Mouse (Mus musculus): Measurements from ENCODE around the gene Gm47985. TPM values are rescaled to one million over a fixed set of nuclear protein-coding genes. Genes with fewer than 3 reads are reported as not detected.
"Not testable (repeated sequence)": the region's sequence is repeated elsewhere in the genome, so short reads cannot be mapped to it uniquely, and the experiment has no call there.

Gm47985 gene
- polyA plus RNA-seq, 1 experiment from 2014 or later, result 0.11 TPM

DNA sequence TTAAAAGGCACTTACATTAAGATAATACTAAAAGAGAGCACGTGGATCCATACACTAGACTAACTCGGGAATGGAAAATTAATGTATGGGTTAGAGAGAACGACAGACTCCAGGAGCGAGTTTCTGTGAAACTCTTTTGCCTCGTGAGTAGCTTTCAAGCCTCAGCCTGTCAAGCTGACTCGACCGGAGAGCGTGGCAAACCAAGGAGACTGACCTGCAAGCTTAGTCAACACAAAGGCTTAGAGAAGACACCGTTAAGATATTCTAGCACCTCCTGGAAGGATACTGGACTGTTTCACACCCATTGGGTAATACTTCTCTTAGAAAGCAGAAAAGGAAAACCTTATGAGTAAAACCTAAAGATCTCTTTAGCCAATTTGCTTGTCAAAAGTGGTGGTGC, 28.2 kb upstream of the Gm47985 start:
- H3K9me3 ChIP-seq (ENCODE audit: control insufficient read depth, low read length); H3K27me3 ChIP-seq (ENCODE audit: control insufficient read depth, insufficient read depth, low read depth, low read length); H3K27ac ChIP-seq (ENCODE audit: low read length); H3K36me3 ChIP-seq (ENCODE audit: control insufficient read depth, insufficient read depth, low read length); H3K4me1 ChIP-seq (replicated peaks; ENCODE audit: control insufficient read depth, insufficient read depth, low read length); ATAC-seq (ENCODE audit: low read depth); H3K9ac ChIP-seq (ENCODE audit: low read length); H3K4me2 ChIP-seq (ENCODE audit: low read depth, low read length); H3K4me3 ChIP-seq (ENCODE audit: low read length): not testable (repeated sequence)
- WGBS, result 87% methylated on average over 9 of the region's 9 CpGs

DNA sequence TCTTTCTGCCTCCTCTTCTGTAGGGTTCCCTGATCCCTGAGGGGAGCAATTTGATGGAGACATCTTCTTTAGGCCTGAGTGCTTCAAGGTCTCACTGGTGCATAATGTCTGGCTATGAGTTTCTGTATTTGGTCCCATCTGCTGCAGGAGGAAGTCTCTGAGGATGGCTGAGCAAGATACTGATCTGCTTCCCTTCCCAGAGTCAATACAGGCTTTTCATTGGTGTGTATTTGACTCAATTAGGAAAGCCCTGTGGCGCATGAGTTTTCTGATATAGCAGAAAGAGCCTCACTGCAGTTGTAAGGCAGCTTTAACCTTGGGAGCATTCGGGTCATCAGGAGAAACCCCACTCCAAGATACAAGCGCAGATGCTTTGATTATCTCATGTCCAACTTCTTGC, 26.2 kb upstream of the Gm47985 start:
- Histone ChIP-seq H3K4me2 (ENCODE audit: low read depth, low read length) (no peak overlapping the region), H3K4me3 (ENCODE audit: low read length) (no peak overlapping the region), H3K9ac (ENCODE audit: low read length) (no peak overlapping the region), H3K27ac (ENCODE audit: low read length) (no peak overlapping the region), H3K36me3 (ENCODE audit: control insufficient read depth, insufficient read depth, low read length) (no peaks in the 10 kb centered on the region), H3K9me3 (ENCODE audit: control insufficient read depth, low read length) (no peaks in the 10 kb centered on the region), H3K4me1 (replicated peaks; ENCODE audit: control insufficient read depth, insufficient read depth, low read length) (no peaks in the 10 kb centered on the region), H3K27me3 (ENCODE audit: control insufficient read depth, insufficient read depth, low read depth, low read length) (no peaks in the 10 kb centered on the region)
- ATAC-seq (ENCODE audit: low read depth), result no peak
- WGBS, result 80% methylated on average over 3 of the region's 3 CpGs

DNA sequence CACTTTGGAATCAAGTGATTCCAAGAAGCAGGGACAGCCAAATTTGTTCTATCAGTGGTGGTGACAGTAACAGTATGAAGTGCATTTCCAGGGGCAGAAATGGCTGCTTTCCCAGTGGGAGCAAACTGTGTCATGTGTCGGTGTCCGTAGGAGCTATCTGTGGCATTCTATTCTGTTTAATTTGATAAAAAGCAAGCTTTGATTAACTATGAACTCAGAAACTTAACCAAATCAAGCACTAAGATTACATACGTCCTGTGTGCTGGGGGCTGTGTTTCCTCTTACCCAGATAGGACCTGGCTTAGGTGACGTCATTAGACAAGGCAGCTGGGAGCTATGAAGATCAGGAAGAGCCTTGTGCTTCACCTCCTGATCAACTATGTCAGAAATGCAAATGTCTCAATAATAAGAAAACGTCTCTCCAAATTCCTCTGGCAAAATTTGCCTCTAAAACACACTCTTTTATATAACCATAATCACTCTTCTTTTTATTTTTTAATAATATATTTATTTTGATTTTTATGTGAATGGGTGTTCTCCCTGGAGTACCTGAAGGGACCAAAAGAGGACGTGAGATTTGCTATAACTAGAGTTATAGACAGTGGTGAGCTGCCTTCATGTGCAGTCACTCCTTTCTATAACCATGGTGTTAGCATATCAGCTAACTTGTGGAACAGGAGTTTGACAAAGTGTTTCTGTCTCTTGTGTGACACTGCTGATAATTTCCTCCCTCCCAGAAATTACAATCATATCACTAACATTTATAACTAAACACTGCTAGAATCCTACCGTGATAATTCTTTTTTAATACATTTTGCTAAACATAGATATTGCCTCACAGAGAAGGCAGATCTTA, 25.3 kb upstream of the Gm47985 start:
- no peak overlapping the region for H3K4me3 ChIP-seq (ENCODE audit: low read length)
- no peaks in the 10 kb centered on the region for H3K4me1 ChIP-seq (replicated peaks; ENCODE audit: control insufficient read depth, insufficient read depth, low read length)
- H3K9ac ChIP-seq (ENCODE audit: low read length), result no peak overlapping the region
- WGBS, result 56% methylated on average over 7 of the region's 7 CpGs
- no peak for ATAC-seq (ENCODE audit: low read depth)
- H3K4me2 ChIP-seq (ENCODE audit: low read depth, low read length), result no peak overlapping the region
- no peak overlapping the region for H3K27ac ChIP-seq (ENCODE audit: low read length)
- no peaks in the 10 kb centered on the region for H3K36me3 ChIP-seq (ENCODE audit: control insufficient read depth, insufficient read depth, low read length)
- H3K27me3 ChIP-seq (ENCODE audit: control insufficient read depth, insufficient read depth, low read depth, low read length), result no peaks in the 10 kb centered on the region
- H3K9me3 ChIP-seq (ENCODE audit: control insufficient read depth, low read length), result no peaks in the 10 kb centered on the region

DNA sequence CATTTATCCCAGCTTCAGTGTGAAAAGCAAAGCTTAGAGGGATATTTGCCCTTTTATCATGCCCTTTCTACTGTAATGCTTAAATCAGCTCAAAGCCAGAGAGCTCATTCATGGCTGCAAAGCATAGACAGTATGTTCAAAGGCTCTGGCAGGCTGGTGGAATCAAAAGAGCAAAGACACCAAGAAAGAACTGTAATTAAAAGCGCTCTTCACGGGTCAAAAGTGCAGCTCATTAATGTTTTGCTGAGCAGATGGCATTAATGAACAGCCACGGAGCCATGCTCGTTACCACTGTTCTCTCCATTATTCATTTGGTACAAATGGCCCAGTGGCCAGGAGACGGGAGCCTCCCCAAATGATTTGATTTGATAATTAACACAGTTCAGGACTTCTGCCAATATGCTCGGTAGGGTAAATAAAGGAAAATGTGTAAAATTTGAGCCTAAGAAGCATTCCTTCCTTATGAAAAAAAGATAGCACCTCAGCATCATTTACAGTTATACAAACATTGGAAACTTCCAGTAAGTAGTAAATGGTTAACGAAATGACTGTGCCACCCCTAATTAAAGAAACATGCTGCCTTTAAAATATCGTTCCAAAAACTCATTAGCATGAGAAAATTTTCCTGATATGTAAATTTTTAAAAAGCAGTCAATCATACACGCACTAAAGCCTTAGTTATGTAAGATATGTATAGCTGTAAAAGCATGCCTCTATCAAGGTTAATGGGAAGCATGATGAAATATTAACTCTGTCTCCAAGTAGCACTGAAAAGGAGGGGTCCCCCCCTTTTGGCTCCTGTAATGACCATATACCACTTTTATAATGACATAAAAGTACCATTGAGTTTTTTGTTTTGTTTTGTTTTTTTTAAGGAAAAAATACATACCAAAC, 24.1 kb upstream of the Gm47985 start:
- Histone ChIP-seq H3K9ac (ENCODE audit: low read length) (no peak overlapping the region), H3K27me3 (ENCODE audit: control insufficient read depth, insufficient read depth, low read depth, low read length) (no peaks in the 10 kb centered on the region), H3K4me1 (replicated peaks; ENCODE audit: control insufficient read depth, insufficient read depth, low read length) (no peaks in the 10 kb centered on the region), H3K36me3 (ENCODE audit: control insufficient read depth, insufficient read depth, low read length) (no peaks in the 10 kb centered on the region), H3K4me2 (ENCODE audit: low read depth, low read length) (no peak overlapping the region), H3K9me3 (ENCODE audit: control insufficient read depth, low read length) (no peaks in the 10 kb centered on the region), H3K27ac (ENCODE audit: low read length) (no peak overlapping the region), H3K4me3 (ENCODE audit: low read length) (no peak overlapping the region)
- 76% methylated on average over 9 of the region's 9 CpGs for WGBS
- ATAC-seq (ENCODE audit: low read depth), result no peak

DNA sequence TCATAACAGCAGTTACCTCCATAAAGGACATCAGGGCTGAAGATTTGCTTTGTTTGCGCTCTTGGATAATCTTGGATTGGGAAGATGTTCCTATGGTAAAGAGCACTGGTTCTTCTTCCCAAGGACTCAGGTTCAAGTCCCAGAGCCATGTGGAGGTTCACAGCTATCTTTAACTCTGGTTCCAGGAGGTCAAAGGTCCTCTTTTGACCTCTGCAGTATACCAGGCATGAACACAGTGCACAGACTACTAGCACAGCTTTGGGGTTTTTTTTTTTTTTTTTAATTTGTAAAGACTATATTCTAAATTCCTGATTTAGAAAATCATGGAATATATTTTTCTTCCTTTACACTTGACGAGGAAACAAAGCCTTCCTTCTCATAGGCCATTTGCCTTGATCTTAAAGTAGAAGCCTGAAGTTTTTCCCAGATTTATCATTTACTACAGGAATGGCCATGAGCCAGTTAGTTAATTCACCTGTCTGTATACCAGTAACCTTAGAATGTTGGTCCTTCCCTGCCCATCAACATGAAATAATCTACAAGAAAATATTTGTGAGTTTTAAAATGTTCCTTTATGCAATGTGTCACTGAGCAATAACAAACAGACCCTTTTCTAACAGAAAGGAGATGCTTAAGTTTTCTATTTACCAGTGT, 23.4 kb upstream of the Gm47985 start:
- no peak overlapping the region for H3K4me2 ChIP-seq (ENCODE audit: low read depth, low read length)
- H3K27ac ChIP-seq (ENCODE audit: low read length), result no peak overlapping the region

DNA sequence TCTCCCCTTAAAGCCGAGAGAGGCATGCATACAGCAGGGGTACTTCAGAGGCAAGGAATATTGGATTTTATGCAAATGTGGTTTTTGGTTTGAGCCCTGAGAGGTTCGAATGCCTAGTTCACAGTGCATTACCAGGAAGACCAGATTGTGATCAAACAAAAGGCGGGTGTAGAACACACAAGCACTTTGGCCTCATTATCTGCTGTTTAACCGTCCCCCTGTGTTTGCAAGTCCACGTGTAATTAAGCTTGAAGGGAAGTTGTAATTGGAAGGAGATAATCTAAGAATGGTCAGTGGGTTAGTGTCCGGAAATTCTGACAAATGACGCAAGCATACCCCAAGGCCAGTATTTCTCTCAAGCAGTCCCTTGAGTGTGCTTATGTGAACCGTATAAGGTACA, 16.3 kb upstream of the Gm47985 start:
- Histone ChIP-seq H3K4me1 (replicated peaks; ENCODE audit: control insufficient read depth, insufficient read depth, low read length) (no peaks in the 10 kb centered on the region), H3K9me3 (ENCODE audit: control insufficient read depth, low read length) (no peaks in the 10 kb centered on the region), H3K4me2 (ENCODE audit: low read depth, low read length) (no peak overlapping the region), H3K9ac (ENCODE audit: low read length) (no peak overlapping the region), H3K4me3 (ENCODE audit: low read length) (no peak overlapping the region), H3K27ac (ENCODE audit: low read length) (no peak overlapping the region), H3K36me3 (ENCODE audit: control insufficient read depth, insufficient read depth, low read length) (no peaks in the 10 kb centered on the region), H3K27me3 (ENCODE audit: control insufficient read depth, insufficient read depth, low read depth, low read length) (no peaks in the 10 kb centered on the region)
- 43% methylated on average over 8 of the region's 8 CpGs for WGBS
- no peak for ATAC-seq (ENCODE audit: low read depth)

More for the DNA sequence above, 23.4 kb upstream of the Gm47985 start:
- WGBS, result 87% methylated on average over 2 of the region's 2 CpGs
- Histone ChIP-seq H3K9ac (ENCODE audit: low read length) (no peak overlapping the region), H3K9me3 (ENCODE audit: control insufficient read depth, low read length) (no peaks in the 10 kb centered on the region), H3K27me3 (ENCODE audit: control insufficient read depth, insufficient read depth, low read depth, low read length) (no peaks in the 10 kb centered on the region), H3K4me3 (ENCODE audit: low read length) (no peak overlapping the region), H3K4me1 (replicated peaks; ENCODE audit: control insufficient read depth, insufficient read depth, low read length) (no peaks in the 10 kb centered on the region), H3K36me3 (ENCODE audit: control insufficient read depth, insufficient read depth, low read length) (no peaks in the 10 kb centered on the region)
- no peak for ATAC-seq (ENCODE audit: low read depth)

DNA sequence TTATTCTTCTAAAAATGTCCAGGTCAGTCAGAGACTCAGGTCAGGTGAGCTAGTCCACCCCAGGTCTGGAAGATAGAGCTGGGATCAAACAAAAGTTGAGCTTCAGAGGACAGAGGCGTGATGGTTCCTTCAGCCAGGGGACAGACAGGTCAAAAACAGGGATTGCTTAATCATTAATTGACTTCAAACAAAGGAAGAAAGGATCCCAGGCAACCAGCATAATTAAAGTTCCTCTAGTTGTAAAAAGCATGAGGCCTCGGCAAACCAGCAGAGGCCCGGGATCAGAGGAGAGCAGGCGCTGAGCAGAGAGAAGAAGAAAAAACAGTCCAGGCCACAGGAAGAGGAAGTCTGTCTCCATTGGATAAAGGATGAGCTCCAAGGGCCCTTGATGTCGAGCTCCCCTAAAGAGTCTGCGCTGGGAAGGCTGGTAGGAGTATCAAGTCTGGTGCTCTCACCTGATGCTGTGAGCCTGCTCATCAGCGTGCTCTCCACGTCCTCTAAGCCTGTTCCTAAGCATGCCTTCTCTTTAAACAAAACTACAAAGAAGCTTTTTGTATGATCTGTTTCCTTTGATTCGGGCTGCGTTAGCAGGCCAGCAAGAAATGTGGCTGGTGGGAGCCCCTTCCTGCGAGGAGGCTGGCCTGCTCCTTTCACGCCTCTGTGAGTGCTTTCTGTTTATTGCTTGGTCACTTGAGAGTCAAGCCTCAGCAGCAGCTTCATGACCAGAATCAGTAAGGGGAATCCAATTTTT, 14.9 kb upstream of the Gm47985 start:
- H3K4me2 ChIP-seq (ENCODE audit: low read depth, low read length), result no peak overlapping the region
- ATAC-seq (ENCODE audit: low read depth), result no peak
- no peaks in the 10 kb centered on the region for H3K9me3 ChIP-seq (ENCODE audit: control insufficient read depth, low read length)
- H3K4me3 ChIP-seq (ENCODE audit: low read length), result no peak overlapping the region
- no peaks in the 10 kb centered on the region for H3K36me3 ChIP-seq (ENCODE audit: control insufficient read depth, insufficient read depth, low read length)
- no peak overlapping the region for H3K27ac ChIP-seq (ENCODE audit: low read length)
- no peaks in the 10 kb centered on the region for H3K4me1 ChIP-seq (replicated peaks; ENCODE audit: control insufficient read depth, insufficient read depth, low read length)
- no peak overlapping the region for H3K9ac ChIP-seq (ENCODE audit: low read length)
- 26% methylated on average over 12 of the region's 12 CpGs for WGBS
- no peaks in the 10 kb centered on the region for H3K27me3 ChIP-seq (ENCODE audit: control insufficient read depth, insufficient read depth, low read depth, low read length)

DNA sequence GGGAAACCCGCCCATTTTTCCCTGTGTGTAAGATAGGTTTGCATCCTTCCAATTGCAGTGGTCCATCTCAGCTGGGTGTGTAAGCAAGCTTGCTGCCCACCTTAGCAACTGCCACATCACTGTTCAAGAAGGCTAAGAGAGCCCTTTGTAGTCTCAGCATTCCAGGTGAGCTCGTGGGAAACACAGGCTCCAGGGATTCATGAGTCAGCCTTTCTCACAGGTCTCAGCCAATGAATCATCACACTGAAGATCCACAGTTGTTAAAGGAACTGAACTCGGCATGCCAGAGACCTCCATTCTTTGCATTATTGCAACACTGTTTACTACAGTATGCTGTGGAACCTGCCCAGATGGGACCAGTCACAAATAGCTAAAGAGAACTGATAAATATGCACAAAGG, 13.7 kb upstream of the Gm47985 start:
- Histone ChIP-seq H3K36me3 (ENCODE audit: control insufficient read depth, insufficient read depth, low read length) (no peaks in the 10 kb centered on the region), H3K9ac (ENCODE audit: low read length) (no peak overlapping the region), H3K27me3 (ENCODE audit: control insufficient read depth, insufficient read depth, low read depth, low read length) (no peaks in the 10 kb centered on the region), H3K9me3 (ENCODE audit: control insufficient read depth, low read length) (no peaks in the 10 kb centered on the region), H3K4me3 (ENCODE audit: low read length) (no peak overlapping the region), H3K4me1 (replicated peaks; ENCODE audit: control insufficient read depth, insufficient read depth, low read length) (no peaks in the 10 kb centered on the region), H3K27ac (ENCODE audit: low read length) (no peak overlapping the region), H3K4me2 (ENCODE audit: low read depth, low read length) (no peak overlapping the region)
- ATAC-seq (ENCODE audit: low read depth), result no peak
- 59% methylated on average over 3 of the region's 3 CpGs for WGBS

Data from lung, embryonic 16.5 days (tissue).